Mouse (Mus musculus) embryo, embryonic 11.5 days (tissue): ENCODE measurements around the gene Sclt1.

Source experiments
- DNase-seq: peaks from one replicate; pipeline ENCODE4 v3.0.0-alpha.2; 2012; ENCODE audit warnings: low read depth, low spot score

The Sclt1 gene

DNA sequence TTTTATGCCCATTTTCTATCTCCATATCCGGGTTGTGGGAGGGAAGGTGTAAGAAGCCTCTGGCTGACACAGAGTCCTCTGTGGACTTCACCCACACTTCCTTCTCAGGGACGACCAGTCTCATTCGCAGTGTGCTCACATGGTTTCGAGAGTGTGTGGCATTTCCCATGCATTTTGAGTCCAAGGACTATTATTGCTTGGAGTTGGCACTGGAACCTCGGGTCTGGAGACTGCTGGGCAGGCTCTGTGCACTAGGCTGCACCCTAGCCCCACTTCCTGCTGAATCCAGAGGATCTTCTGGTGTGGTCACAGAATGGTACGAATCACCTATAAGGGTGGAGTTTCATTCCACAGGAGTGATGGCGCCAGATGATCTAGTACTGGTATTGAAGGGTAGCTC lies 155.4 kb downstream of the Sclt1 start:
- DNase-seq: no peak

DNA sequence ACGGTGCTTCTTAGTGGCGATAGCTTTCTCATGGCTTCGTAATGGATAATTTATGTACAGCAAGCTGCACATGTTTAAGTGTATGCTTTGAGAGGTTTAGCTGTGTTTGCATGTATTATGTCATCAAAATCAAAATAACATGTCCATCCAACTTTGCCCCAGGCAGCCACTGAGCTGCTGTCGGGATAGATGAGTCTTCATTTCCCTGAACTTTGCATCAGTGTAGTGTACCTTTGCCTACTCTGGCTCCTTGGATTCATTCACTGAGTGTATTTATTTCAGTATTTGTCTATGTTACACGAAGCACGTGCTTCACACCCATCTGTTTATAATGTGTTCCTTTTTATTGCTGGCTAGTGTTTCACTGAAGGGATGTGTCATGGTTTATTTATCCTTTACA lies 156.0 kb downstream of the Sclt1 start:
- no peak for DNase-seq

DNA sequence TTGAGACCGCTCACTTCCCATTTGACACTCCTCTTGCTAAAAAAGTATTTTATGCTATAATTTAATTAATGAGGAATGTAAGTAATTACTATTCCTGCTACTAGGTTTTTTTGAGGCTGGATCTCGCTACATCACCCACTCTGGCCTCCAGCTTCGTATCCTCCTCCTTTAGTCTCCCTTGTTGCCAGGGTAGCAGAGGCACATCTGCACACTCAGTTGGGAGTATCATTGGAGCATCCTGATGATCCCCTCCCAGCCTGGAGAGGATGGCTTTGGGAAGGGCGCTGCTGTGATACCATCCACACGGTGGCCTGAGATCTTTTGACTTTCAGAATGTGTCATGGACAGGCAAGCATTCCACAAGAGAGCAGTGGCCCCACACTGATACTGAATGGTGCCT lies 156.8 kb downstream of the Sclt1 start:
- DNase-seq: no peak

DNA sequence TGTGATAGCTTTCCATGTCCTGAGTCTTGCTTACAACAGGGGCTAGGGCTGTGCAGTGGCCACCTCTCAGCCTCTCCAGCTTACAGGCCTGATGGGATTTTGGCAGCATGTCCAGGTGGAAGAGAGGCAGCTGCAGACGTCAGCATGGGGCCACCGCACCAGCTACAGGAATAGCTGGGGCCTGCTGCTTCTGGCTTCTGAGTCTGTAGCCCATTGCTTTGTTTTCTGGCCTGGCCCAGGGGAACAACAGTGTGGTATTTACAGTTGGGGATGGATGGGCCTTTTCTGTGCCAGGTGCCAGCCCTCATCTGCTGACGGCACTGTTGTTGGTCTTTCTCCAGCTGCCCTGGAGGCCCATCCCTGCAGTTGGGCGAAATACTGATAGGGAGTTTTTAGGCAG lies 158.7 kb downstream of the Sclt1 start:
- no peak for DNase-seq

DNA sequence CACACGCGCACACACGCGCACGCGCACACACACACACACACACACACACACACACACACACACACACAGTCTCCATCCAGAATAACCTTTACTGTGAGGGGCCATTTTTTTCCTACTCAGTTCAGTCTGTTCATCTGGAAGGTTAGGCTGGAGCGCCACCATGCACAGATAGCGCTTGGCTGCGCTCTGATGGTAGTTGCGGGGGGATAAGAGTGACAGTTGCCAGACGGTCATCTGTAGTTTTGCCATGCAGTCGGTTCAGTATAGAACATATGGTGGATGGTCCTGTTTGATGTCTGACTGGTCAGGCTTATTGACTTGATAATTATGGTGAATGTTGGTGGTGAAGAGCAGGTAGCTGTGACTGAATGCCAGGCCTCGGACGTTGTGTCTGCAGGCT lies 159.2 kb downstream of the Sclt1 start:
- no peak for DNase-seq

DNA sequence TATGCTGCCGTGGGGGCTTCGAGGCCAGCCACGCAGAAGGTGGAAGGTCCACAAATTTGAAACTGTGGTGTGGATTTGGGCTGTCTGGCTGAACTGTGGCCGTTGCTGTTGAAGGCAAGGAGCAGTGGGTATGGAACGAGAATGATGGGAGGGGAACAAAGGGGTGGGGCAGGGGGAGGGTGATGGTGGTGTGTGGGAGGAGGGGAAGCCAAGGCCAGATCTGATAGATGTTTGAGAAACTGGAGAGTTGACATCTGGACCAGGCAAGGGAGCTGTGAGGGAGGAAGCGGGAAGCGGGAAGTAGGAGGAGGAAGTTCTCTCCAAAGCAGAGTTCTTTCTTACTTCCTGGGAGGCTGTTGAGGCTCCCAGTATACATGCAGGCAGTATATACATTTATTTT lies 160.1 kb downstream of the Sclt1 start:
- DNase-seq: no peak

DNA sequence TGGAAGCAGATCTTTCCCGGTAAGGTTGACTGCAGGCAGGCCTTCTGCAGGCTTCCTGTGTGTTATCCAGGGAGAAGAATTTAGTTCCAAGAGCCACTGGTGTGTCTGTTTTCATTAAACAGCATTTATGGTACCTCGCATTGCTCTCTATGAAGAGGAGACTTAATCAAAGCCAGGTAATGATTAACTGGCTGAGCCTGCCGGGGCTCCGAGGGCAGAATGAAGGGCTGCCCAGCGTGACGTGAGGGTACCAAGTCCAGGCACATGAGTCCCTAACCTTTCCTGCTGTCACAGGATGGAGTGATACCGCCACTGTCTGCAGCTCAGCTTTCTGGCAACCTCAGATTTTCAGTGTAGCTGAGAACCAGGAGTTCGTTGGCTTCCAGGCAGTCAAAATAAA lies 160.9 kb downstream of the Sclt1 start:
- DNase-seq: no peak

DNA sequence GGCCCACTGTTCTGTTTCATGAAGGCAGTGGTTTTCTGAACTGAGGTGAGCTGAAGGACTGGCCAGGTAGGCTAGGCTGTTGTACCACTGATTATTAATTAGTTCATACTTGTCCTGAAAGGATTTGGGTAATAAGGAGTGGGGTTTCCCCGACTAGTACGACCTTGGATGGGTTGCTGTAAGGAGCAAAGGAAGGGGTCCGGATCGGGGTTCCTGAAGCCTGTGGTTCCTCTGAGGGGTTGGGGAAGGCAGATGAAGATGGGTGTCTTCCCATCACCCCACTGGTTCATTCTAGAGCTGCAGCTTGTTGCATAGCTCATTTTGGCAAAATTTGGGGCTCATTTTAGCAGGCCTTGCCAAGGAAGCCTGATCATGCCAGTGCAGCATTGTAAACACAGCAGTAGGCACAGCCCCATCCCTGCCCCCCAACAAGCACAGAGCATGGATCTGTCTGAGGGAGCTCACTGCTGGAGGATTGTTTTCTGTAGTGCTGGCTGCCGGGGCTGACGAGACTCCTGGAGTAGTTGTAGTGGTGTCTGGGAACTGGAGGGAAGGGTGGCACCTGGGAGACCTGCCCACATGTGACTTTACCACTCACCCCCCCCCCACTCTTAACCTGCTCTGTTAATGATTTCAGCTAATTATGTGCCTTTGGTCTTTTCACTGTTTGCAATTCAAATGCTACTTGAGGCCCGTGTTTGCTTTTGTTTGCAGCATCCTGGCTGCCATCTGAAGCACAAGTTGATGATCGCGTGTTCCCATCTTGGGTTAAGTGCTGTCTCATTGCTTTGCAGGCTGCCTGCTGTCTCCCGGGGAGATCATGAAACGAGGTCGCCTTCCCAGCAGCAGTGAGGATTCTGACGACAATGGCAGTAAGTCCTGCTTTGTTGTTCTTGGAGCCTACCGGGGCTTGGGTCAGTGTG lies 161.7 kb downstream of the Sclt1 start:
- DNase-seq: no peak

DNA sequence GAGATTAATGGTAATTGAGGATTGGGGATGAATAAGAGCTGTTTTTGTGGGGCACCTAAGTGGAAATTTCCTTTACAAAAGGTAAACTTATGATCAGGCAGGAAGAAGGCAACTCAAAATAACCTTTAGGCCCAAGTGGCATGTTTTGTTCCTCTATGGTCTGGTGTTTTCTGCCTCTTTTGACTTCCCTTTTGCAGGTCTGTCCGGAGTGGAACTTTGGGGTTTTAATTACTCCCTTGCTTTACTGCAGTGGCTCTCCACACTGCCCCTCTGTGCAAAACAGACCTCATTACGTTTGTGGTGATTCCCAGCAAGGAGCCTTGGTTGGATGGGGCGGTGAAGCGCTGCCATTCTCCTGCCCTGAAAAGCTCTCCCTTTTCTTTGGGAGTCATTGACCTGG lies 162.4 kb downstream of the Sclt1 start:
- no peak for DNase-seq

DNA sequence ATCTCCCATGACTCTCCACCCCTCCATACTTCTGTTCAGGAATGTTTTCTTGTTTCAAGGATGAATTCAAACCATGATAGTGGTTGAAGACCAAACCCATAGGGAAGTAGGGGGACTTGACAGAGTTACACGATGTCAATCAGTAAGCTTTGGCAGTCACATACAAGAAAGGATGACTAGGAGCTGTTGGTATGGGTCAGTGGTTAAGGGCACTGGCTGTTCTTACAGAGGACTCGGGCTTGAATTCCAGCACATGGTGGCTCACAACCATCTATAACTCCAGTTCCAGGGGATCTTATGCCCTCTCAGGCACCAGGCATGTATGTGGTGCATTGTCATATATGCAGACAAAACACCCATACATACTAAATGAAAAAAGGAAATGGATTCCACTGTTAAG lies 165.1 kb downstream of the Sclt1 start:
- no peak for DNase-seq
